Mouse (Mus musculus) layer of hippocampus, adult 8-10 months (tissue): ENCODE data around the gene Atf7ip2. TPM values are rescaled to one million over a fixed set of nuclear protein-coding genes. Genes with fewer than 3 reads are reported as not detected.
"Not testable (repeated sequence)": the region's sequence is repeated elsewhere in the genome, so short reads cannot be mapped to it uniquely, and the experiment has no call there.

ENCODE experiments used
- DNase-seq, 2 experiments: peaks; one replicate each; pipeline ENCODE4 v3.0.0; 2022; ENCODE audit warnings: low spot score in 2 of 2
- total RNA-seq, 4 experiments: library from RNA; stranded (reverse); gene quantifications; 2 replicates each; pipeline ENCODE4 v1.2.4; 2022

Atf7ip2 gene
- under 1 TPM in 1 of 4 experiments, not detected in 3; 0.16 TPM for total RNA-seq

- peak; percentile 38 to 59 for DNase-seq
Measured at GRCm38 (mm10) chr16:10192679-10193506, at the start of gene Atf7ip2. Gene Atf7ip2, plus strand, starts transcription at chr16:10192712.

GRCm38 (mm10) chr16:10143166-10143565 is 49.3 kb upstream of the Atf7ip2 start:
- no peak for DNase-seq

GRCm38 (mm10) chr16:10147401-10147800 is 45.1 kb upstream of the Atf7ip2 start:
- DNase-seq: no peak

GRCm38 (mm10) chr16:10169123-10169905 is 23.2 kb upstream of the Atf7ip2 start:
- no peak for DNase-seq

- DNase-seq: no peak
Measured at GRCm38 (mm10) chr16:10170005-10170404, 22.5 kb upstream of the Atf7ip2 start, which contains the start of gene Rpl39l. Gene Rpl39l, plus strand, starts transcription at chr16:10170226.

GRCm38 (mm10) chr16:10171276-10171675 is 21.2 kb upstream of the Atf7ip2 start:
- DNase-seq: no peak

- no peak for DNase-seq
Measured at GRCm38 (mm10) chr16:10172179-10172820, 20.2 kb upstream of the Atf7ip2 start.

GRCm38 (mm10) chr16:10187461-10187860 is 5.1 kb upstream of the Atf7ip2 start:
- not testable (repeated sequence) for DNase-seq

- no peak for DNase-seq
Measured at GRCm38 (mm10) chr16:10208777-10209176, 16.3 kb downstream of the Atf7ip2 start.

GRCm38 (mm10) chr16:10216366-10216765 is 23.9 kb downstream of the Atf7ip2 start:
- DNase-seq: not testable (repeated sequence)

- DNase-seq: not testable (repeated sequence)
Measured at GRCm38 (mm10) chr16:10217020-10217419, 24.5 kb downstream of the Atf7ip2 start.

- no peak for DNase-seq
Measured at GRCm38 (mm10) chr16:10227361-10227760, 34.8 kb downstream of the Atf7ip2 start.

GRCm38 (mm10) chr16:10236601-10237000 is 44.1 kb downstream of the Atf7ip2 start:
- no peak for DNase-seq

GRCm38 (mm10) chr16:10253993-10254392 is 61.5 kb downstream of the Atf7ip2 start:
- DNase-seq: no peak

- peak; percentile 21 to 42 for DNase-seq
Measured at GRCm38 (mm10) chr16:10272256-10272655, 79.7 kb downstream of the Atf7ip2 start.

GRCm38 (mm10) chr16:10274465-10274864 is 82.0 kb downstream of the Atf7ip2 start:
- DNase-seq: no peak

GRCm38 (mm10) chr16:10276778-10277177 is 84.3 kb downstream of the Atf7ip2 start:
- DNase-seq: not testable (repeated sequence)

- DNase-seq: peak; percentile 70 to 90
Measured at GRCm38 (mm10) chr16:10280286-10280951, 87.9 kb downstream of the Atf7ip2 start.

GRCm38 (mm10) chr16:10281890-10282289 is 89.4 kb downstream of the Atf7ip2 start:
- no peak for DNase-seq

GRCm38 (mm10) chr16:10286513-10287268 is 94.2 kb downstream of the Atf7ip2 start:
- no peak for DNase-seq
